Mouse (Mus musculus): ENCODE data around the gene Proser3.
"Not testable (repeated sequence)": the region's sequence is repeated elsewhere in the genome, so short reads cannot be mapped to it uniquely, and the experiment has no call there.

Proser3 gene

DNA sequence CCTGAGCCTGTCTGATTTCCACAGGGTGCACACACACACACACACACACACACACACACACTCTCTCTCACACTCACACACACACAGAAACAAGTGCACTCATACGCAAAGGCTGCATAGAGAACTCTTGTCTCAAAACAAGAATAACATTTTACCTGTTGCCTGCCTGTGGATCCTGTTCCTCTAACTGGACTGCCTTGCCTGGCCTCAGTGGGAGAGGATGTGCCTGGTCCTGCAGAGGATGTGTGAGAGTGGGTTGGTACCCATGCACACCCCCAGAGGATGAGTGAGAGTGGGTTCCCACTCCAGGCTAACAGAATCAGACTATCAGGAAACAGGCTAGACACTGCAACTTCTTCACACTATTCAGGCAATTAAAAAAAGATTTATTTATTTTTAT, 1.5 kb downstream of the Proser3 start:
- DNase-seq (ENCODE audit: low read depth in 1 of 2, low spot score in 2 of 2) = no peak

DNA sequence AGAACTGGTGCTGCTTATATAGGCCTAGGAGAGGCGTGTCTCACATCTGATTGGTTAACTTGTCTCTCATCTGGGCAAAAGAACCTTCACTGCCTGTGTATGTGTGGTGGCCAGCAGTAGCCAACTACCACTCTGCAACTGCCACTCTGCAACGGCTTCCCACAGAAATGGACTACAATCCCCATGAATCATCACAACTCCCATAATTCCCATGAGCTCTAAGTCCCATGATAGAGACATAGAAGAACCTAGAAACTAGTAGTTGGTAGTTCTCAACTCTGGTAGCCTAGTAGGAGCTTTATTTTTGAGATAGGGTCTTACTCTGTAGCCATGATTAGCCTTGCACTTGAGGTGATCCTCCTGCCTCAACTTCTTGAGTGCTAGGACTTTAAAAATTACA, 2.2 kb downstream of the Proser3 start:
- DNase-seq (ENCODE audit: low read depth in 1 of 2, low spot score in 2 of 2) = no peak

DNA sequence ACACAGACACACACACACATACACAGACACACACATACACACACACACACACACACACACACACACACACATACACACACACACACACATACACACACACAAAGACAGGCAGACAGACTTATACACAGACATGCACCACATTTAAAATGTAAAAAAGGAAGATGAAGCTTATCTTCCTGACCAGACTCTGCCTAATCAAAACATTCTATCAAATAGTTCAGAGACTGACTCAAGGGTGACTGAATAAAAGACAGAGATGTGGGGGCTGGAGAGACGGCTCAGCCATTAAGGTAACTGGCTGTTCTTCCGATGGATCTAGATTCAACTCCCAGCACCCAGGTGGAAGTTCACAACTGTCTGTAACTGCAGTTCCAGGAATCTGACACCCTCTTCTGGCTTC, 7.8 kb downstream of the Proser3 start:
- DNase-seq (ENCODE audit: low read depth in 1 of 2, low spot score in 2 of 2) = no peak

DNA sequence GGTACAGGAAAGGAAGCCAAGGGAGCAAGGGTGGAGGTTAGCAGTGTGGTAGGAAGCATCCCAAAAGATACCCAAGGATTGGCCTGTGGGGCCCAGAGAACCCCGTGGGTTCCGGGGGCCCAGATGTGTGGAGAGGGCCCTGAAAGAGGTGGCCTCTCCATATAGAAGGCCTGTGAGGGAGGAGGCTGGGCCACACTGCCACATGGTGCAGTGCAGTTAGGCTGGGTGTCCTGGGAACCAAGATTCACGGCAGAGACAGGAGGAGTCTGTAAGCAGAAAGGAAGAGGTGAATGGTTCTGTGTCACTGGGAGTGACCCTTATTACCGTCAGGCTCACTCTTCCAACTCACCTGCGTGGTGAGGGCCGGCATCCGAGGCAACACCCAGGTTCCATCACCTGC, 11.5 kb downstream of the Proser3 start:
- no peak for DNase-seq (ENCODE audit: low read depth in 1 of 2, low spot score in 2 of 2)

DNA sequence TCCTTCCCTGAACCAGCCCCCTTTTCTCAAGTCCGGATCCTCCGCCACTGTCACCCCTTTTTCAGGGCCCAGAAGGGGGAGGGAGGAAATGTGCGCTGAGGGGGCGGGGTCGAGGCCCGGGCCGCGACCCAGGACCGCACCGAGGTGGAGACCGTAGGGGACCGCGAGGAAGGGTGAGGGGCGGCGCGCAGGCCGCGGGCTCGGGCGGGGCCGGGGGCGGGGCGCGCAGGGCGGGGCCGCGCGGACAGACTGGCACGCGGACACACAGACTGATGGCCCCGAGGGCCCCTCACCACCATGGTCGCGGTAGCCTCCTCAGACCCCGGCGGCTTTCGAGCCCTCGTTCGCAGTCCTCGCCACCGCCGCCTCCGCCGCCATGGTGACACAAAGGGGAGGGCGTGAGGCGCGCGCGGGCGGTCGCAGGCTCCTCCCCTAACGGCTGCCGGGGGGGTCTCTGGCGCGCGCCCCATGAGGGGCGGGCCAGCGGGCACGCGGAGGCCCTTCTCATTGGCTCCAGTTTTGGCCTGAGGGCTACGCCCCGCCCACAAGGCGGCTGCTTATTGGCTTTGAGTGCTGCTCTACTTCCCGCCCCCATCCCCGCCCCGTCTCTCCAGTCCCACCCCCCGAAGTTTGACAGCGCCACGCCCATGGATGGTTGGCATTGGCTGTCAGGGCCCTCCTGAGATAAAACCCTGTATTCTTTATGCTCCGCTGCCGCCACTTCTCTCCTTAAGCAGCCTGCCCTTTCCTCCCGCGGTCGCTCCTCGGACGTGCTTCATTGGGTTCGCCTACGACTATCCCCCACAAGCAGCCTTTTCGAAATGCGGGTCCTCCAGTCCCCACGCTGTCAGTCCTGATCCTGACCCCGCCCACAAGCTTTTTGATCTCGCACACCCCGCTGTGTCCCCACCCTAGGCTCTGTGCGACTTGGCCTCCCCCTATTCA, 17.2 kb downstream of the Proser3 start, which contains the start of gene Arhgap33:
TSS of gene Arhgap33 (minus strand) at position 428 of the 945 bp plus-strand sequence.
- DNase-seq (ENCODE audit: low read depth in 1 of 2, low spot score in 2 of 2) = peak; percentile 78 to 79

DNA sequence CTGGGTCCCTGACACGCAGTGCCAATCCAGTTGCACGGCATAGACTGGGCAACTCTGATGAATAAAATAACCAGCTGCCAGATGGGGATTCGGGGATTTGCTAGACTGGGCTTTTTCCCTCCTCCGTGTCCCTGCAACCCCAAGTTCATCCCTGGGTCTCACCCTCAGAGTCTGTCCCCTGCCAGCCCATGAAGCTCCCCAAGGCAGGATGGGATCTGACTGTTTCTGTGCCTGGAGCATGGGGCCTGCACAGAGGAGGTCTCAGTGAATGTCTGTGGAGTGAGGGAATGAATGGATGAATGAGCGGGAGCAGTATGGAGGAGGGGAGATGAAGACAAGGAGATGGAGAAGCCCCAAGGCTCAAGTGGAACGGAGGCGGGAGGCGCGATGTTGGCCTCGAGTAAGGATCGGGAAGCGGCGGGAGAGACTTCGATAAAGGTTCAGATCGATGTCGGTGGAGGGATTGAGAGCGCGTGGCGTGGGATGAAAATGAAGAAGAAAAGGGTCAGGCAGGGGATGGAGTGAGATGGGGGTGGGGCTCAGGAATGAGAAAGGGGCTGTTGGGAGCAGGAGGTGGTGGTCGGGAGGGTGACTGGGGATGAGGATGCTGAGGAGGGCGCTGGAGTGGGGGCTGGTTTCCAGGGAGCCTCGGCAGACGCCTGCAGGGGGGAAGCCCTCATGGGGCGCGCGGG, 18.0 kb downstream of the Proser3 start:
- DNase-seq (ENCODE audit: low read depth in 1 of 2, low spot score in 2 of 2) = no peak

DNA sequence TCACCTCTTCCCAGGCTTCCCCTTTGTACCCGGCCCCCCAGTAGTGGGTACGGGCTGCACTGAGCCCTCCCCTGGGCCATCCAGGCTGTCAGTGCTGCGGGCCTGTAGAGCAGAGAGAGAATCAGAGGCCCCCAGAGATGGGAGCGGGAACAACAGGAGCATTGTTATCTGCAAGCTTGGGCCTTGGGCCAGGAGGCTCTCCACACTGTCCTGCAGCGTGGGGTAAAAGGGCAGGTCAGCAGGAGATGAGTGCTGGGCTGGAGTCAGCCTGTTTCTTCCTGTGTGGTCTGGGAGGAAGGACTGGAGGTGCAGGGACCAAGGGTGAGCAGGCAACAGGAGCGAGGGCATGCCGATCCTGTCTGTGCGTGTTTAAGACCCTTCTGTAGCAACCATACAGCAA, 19.2 kb downstream of the Proser3 start:
- DNase-seq (ENCODE audit: low read depth in 1 of 2, low spot score in 2 of 2) = no peak

DNA sequence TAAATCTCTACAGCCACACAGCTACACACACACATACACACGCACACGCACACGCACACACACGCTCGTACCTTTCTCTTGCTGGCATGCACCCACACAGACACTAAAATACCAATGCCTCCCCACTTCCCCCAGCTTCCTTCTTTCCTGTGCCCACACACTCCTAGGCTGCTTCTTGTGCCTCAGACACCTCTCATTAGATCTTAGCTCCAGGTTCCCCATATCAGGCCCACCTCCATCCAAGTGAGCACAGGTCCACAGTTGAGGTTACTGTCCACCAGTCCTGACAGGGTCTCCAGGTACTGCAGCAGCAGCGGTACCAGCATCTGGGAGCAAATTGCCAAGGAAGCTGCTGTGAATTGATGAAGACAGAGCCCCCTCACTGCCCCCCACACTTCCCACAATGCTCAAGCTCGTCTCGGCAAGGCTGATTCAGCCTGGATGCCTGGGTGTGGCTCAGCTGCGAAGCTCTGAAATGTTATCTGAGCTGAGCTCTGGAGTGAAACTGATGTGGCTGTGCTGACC, 20.7 kb downstream of the Proser3 start:
- no peak for DNase-seq (ENCODE audit: low read depth in 1 of 2, low spot score in 2 of 2)

DNA sequence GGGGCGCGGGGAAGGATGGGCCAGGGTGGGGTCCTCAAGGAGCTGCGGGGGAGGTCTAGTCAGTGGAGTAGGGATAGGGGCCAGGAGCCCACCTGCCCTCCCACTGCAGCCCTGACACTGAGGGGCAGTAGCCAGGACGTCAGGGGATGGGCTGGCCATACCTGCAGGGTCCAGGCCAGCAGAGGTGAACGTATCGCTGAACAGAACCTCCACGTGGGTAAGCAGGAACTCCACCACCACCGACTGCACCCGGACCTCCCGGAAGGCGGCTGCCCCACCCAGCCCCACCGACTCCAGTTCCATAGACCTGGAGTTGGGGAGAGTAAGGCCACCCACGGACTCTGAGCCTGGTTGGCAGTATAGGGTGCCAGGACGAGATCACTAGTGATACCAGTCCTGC, 25.1 kb downstream of the Proser3 start:
- DNase-seq (ENCODE audit: low read depth in 1 of 2, low spot score in 2 of 2) = no peak

DNA sequence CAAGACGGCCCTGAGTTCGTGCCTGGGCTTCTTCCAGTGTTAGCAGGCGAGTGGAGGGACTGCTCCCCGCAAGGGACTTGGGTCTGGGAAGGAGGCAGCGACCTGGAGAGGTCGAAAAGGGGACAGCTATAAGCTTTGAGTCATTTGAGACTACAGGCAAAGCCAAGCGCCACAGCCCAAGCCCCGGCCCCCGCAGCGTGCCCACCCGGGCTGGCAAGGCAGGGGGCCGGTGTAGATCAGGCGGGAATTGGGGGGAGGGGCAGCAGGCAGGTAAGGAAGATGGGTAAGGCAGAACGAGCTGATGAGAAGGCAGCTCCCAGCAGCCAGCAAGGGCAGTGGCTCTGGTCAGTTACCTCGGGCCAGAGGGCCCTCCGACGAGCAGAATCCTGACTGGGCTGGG, 25.7 kb downstream of the Proser3 start:
- DNase-seq (ENCODE audit: low read depth in 1 of 2, low spot score in 2 of 2) = no peak

DNA sequence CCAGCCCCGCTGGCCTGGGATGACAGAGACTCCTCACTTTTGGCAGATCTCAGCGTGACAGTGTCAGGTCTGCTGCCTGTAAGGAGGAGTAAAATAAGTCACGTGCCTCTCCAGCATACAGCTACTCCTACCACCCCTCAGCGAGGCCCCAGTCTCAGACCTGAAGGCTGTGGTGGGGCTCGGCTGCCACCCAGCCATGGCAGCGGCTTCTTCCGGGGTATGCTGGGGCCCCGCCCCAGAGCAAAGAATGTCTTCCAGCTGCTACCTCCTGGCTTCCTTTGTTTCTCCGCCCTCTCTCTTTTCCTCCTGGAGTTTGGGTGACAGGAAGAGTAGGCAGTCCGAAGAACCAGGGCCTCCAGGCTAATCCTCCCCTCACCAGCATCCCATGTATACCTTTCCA, 26.1 kb downstream of the Proser3 start:
- DNase-seq (ENCODE audit: low read depth in 1 of 2, low spot score in 2 of 2) = no peak

DNA sequence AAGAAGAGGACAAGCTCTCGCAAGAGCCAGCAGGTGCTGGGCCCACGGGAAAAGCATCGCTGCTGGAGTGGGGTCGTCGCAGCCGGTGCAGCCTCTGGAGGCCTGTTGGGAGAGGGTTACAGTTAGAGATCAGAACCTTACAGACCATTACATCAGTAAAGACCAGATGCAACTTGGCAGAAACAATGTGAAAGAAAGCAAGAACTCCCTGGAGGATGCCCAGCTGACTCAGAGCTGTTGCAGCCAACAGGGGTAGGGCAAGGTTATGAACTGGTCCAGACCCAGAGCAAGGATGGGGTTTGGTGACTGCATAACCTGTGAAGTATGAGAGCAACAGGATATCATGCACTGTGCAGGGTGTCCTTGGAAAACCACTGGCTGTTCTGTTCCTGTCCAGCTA, 27.6 kb downstream of the Proser3 start:
- DNase-seq (ENCODE audit: low read depth in 1 of 2, low spot score in 2 of 2) = no peak

DNA sequence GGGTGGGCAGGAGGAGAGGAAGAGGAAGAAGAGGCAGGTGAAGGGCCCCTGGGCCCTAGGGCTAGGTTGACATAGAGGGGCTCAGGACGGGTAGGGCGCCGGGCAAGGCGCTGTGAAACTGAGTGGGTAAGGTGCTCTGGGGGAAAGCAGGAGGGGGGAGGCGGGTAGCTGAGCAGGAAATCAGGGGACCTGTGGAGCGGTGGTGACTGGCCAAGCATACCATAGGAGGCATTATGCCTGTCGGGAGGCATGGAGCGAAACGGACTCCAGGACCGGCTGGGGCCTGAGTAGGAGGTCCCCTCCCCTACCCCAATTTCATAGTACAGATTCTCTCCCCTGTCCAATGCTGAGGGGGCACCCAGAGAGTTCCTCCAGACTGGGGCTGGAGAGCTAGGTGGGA, 29.2 kb downstream of the Proser3 start:
- DNase-seq (ENCODE audit: low read depth in 1 of 2, low spot score in 2 of 2) = no peak

DNA sequence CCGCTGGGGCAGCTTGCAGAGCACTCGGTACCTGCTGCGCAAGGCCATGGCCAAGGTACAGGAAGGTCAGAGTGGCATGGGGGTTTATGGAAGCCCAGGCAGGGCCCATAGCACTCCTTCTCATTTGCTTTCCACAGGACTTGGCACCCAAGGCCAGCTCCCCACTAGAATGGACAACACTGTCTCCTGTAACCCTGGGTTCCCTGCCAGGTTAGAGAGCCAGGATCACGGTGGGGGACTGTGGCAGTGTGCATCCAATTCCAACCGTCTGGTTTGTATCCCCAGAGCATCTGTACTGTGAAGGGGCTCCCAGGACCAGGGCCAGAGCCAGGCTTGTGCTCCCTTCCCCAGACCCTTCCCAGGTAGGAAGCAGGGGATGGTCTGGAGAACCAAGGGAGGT, 31.2 kb downstream of the Proser3 start:
- no peak for DNase-seq (ENCODE audit: low read depth in 1 of 2, low spot score in 2 of 2)

DNA sequence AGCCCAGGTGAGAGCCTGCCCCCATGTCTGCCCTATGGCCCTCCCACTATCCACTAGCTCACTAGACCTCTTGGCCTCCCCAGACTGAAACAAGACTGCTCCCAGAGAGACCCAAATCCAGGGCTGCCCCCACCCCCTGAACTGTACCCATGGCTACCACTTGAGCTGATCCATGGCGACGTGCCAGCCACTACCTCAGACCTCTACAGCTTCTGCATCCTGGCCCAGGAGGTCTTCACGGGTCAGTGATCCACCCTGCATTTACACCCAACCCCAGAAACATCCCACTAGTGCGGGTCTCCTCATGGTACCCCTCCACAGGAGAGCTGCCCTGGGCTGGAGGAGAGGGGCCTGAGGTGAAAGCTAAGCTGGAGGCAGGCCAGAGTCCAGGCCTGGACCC, 31.7 kb downstream of the Proser3 start:
- no peak for DNase-seq (ENCODE audit: low read depth in 1 of 2, low spot score in 2 of 2)

DNA sequence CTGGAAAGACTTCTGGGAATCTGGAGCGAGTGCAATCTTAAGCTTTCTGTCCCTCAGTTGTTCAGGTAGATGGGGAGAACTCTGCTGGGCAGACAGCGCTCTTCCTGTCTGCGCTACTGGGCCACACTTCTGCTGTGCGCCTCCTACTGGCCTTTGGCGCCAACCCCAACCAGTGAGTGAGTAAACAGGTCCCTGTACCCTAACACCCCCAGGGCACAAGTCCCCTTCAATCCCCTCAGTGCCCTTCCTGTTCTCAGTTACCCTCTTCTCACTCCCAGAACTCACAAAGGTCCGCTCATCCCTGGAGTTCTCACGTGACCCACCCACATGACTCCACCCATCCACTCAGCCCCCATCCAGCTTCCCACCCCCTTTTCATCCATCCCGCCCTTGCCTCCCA, 33.8 kb downstream of the Proser3 start:
- no peak for DNase-seq (ENCODE audit: low read depth in 1 of 2, low spot score in 2 of 2)

DNA sequence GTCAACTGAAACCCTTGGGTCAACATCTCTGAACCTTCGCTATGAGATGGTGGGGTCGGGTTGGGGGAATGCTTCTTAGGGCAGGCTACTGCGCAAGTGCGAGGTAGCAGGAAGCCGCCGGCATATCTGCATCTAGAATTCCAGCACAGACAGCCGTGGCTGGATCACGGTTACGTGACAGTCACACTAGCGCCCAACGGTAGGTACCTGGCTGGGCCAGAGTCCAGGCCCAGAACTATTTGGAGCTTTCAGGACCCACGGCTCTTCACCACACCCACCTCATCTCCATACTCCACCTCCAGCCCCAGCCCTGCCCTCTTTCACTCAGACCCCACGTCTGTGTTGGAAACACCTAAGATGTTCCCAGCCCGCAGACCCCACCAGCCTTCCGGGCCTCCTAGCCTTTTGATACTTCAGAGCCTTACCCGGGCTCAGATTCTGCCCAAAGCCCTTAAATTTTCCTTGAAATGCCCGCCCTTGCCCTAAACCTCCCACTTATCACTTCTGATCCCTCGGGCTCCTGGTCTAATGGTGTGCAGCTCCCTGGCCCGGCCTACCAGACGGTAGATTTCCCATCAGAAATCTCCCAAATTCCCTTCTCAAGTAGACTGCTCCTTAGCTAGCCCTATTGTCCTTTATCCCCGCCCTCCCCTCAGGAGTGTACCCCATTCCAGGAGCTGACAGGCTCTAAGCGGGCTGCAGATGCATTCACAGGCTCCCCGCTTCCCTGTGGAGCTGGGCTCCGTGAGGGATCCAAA, 36.9 kb downstream of the Proser3 start:
- DNase-seq (ENCODE audit: low read depth in 1 of 2, low spot score in 2 of 2) = no peak

DNA sequence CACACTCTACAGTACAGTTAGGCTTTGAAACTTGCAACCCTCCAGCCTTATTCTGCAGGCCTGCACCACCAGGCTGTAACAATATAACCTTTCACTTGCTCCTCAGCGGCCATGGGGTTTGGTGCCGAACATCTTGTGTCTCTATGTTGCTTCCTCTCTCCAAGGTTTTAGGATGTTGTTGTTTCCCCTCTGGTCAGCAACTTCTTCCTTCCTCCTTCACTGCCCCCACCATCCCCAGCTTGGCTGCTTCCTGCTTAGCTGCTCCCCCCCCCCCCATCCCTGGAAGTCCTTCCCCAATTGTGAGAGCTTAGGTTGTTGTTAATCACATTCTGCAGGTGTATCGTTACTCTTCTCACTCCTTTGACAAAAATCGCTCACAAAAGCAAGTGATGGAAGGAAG, 44.0 kb downstream of the Proser3 start:
- no peak for DNase-seq (ENCODE audit: low read depth in 1 of 2, low spot score in 2 of 2)

DNA sequence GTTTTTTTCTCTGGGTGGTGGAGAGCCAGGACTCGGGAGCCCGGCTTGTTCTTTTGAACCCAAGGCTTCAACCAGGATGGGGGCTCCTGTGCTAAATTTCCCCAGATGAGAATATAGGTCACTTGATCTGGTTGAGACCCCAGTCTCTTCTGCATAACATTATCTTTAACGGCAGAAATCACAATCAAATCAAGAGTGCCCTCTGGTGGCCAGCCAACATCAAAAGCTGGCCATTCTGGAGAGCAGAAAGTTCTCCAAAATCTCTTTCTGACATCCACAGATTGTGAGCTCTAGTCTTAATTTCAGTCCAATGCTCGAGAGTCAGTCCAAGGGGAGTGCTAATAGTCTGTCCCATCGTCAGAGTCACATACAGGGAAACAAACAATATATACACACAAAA, 50.9 kb downstream of the Proser3 start:
- not testable (repeated sequence) for DNase-seq (ENCODE audit: low read depth in 1 of 2, low spot score in 2 of 2)

DNA sequence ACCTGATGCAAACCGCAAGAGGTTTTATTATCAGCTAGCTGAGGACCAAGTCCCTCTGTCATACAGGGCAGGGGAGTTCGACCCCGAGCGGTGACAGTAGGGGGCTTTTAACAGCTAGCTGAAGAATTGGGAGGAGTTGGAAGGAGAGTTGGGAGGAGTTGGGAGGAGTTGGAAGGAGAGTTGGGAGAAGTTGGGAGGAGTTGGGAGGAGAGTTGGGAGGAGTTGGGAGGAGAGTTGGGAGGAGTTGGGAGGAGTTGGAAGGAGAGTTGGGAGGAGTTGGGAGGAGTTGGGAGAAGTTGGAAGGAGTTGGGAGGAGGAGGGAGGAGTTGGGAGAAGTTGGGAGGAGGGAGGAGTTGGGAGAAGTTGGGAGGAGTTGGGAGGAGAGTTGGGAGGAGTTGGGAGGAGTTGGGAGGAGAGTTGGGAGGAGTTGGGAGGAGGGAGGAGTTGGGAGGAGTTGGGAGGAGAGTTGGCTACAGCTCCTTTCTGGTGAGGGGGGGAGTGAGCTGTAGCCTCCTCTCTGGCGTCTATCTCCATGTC, 56.5 kb downstream of the Proser3 start:
- DNase-seq (ENCODE audit: low read depth in 1 of 2, low spot score in 2 of 2) = not testable (repeated sequence)

DNA sequence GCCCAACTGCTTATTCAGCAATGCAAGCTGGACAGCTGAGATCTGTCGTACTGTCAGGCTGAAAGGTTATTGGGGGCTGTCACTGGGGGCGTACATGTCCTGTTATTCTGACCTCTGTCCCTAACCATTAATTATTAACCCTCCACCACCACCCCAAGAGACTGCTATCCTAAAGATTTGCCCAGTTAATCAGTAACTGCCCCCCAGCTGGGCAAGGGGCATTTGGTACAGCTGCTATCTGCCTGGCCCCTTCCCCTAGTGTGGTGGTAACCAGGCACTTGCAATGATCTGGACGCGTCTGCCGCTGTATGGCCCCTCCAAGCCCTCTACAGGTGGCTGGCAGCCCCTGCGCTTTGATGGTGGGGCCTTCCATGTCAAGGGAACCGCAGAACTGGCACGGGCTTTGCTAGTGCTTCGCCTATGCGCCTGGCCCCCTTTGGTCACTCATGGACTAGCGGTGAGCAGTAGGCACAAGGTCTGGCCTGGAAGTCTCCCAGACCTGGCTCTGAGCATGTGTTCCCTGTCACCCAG, 58.6 kb downstream of the Proser3 start, which contains the start of gene Prodh2:
TSS of gene Prodh2 (plus strand) at position 222 of the 531 bp plus-strand sequence.
- no peak for DNase-seq (ENCODE audit: low read depth in 1 of 2, low spot score in 2 of 2)
